Mouse (Mus musculus): Measurements from ENCODE around the gene Zcchc17. TPM values are rescaled to one million over a fixed set of nuclear protein-coding genes. Genes with fewer than 3 reads are reported as not detected.

The Zcchc17 gene
- polyA plus RNA-seq, 1 experiment from 2014 or later: 92.8 TPM

GRCm38 (mm10) chr4:130297123-130297529, 62.6 kb downstream of the Zcchc17 start:
- Histone ChIP-seq H3K4me3 (no peak overlapping the region), H3K36me3 (no peaks in the 10 kb centered on the region), H3K4me1 (replicated peaks) (no peaks in the 10 kb centered on the region), H3K4me2 (no peak overlapping the region), H3K9me3 (no peaks in the 10 kb centered on the region), H3K9ac (no peak overlapping the region), H3K27ac (no peak overlapping the region), H3K27me3 (peaks cover 12% of the 10 kb centered on the region; the same call in 1 of the 2 replicates)
- 24% methylated on average over 13 of the region's 13 CpGs for WGBS
- ATAC-seq (ENCODE audit: low FRiP score): no peak

- Histone ChIP-seq H3K9me3 (no peaks in the 10 kb centered on the region), H3K27ac (no peak overlapping the region)
These were observed 63.3 kb downstream of the Zcchc17 start for GRCm38 (mm10) chr4:130296243-130296965.

GRCm38 (mm10) chr4:130295047-130295745, 64.5 kb downstream of the Zcchc17 start:
- Histone ChIP-seq H3K4me1 (replicated peaks) (no peaks in the 10 kb centered on the region), H3K4me3 (no peak overlapping the region), H3K4me2 (no peak overlapping the region), H3K9ac (no peak overlapping the region), H3K27ac (no peak overlapping the region), H3K36me3 (no peaks in the 10 kb centered on the region), H3K9me3 (no peaks in the 10 kb centered on the region), H3K27me3 (0 out of 2 replicates have a peak, but pooled peaks cover 5% of the 10 kb centered on the region)
- no peak for ATAC-seq (ENCODE audit: low FRiP score)
- 54% methylated on average over 23 of the region's 23 CpGs for WGBS

More at GRCm38 (mm10) chr4:130296243-130296965, 63.3 kb downstream of the Zcchc17 start:
- 86% methylated on average over 13 of the region's 13 CpGs for WGBS
- Histone ChIP-seq H3K4me1 (replicated peaks) (no peaks in the 10 kb centered on the region), H3K27me3 (0 out of 2 replicates have a peak, but pooled peaks cover 5% of the 10 kb centered on the region), H3K4me2 (no peak overlapping the region), H3K36me3 (no peaks in the 10 kb centered on the region), H3K9ac (no peak overlapping the region), H3K4me3 (no peak overlapping the region)
- ATAC-seq (ENCODE audit: low FRiP score): no peak

- Histone ChIP-seq H3K4me3 (no peak overlapping the region), H3K4me2 (no peak overlapping the region), H3K36me3 (no peaks in the 10 kb centered on the region), H3K9ac (no peak overlapping the region), H3K27ac (no peak overlapping the region), H3K4me1 (replicated peaks) (no peaks in the 10 kb centered on the region), H3K9me3 (no peaks in the 10 kb centered on the region), H3K27me3 (0 out of 2 replicates have a peak, but pooled peaks cover under 1% of the 10 kb centered on the region)
- ATAC-seq (ENCODE audit: low FRiP score): no peak
- 92% methylated on average over 8 of the region's 8 CpGs for WGBS
These were observed 65.2 kb downstream of the Zcchc17 start for GRCm38 (mm10) chr4:130294513-130294912.

- Histone ChIP-seq H3K27ac (no peak overlapping the region), H3K9me3 (no peaks in the 10 kb centered on the region), H3K4me2 (no peak overlapping the region), H3K4me1 (replicated peaks) (no peaks in the 10 kb centered on the region), H3K27me3 (no peaks in the 10 kb centered on the region), H3K9ac (no peak overlapping the region), H3K36me3 (no peaks in the 10 kb centered on the region), H3K4me3 (no peak overlapping the region)
- ATAC-seq (ENCODE audit: low FRiP score): no peak
- 3% methylated on average over 4 of the region's 4 CpGs for WGBS
These were observed 67.5 kb downstream of the Zcchc17 start for GRCm38 (mm10) chr4:130292271-130292670.

- Histone ChIP-seq H3K27ac (no peak overlapping the region), H3K4me3 (no peak overlapping the region), H3K36me3 (no peaks in the 10 kb centered on the region), H3K9ac (no peak overlapping the region), H3K4me1 (replicated peaks) (no peaks in the 10 kb centered on the region), H3K27me3 (0 out of 2 replicates have a peak, but pooled peaks cover 3% of the 10 kb centered on the region), H3K9me3 (no peaks in the 10 kb centered on the region), H3K4me2 (no peak overlapping the region)
- WGBS: 81% methylated on average over 3 of the region's 3 CpGs
- no peak for ATAC-seq (ENCODE audit: low FRiP score)
These were observed 69.9 kb downstream of the Zcchc17 start for GRCm38 (mm10) chr4:130289824-130290223.

GRCm38 (mm10) chr4:130286531-130286930, 73.2 kb downstream of the Zcchc17 start:
- no peaks in the 10 kb centered on the region for H3K9me3 ChIP-seq
- no peak overlapping the region for H3K27ac ChIP-seq
- H3K9ac ChIP-seq: no peak overlapping the region
- no peaks in the 10 kb centered on the region for H3K4me1 ChIP-seq (replicated peaks)
- WGBS: 61% methylated on average over 3 of the region's 3 CpGs
- H3K36me3 ChIP-seq: no peaks in the 10 kb centered on the region
- H3K4me3 ChIP-seq: no peak overlapping the region
- no peak for ATAC-seq (ENCODE audit: low FRiP score)
- no peak overlapping the region for H3K4me2 ChIP-seq
- H3K27me3 ChIP-seq: 0 out of 2 replicates have a peak, but pooled peaks cover 3% of the 10 kb centered on the region

- no peak overlapping the region for H3K9ac ChIP-seq
- ATAC-seq (ENCODE audit: low FRiP score): no peak
- no peaks in the 10 kb centered on the region for H3K36me3 ChIP-seq
- 90% methylated on average over 9 of the region's 9 CpGs for WGBS
- no peaks in the 10 kb centered on the region for H3K9me3 ChIP-seq
- H3K4me1 ChIP-seq (replicated peaks): no peaks in the 10 kb centered on the region
- H3K4me2 ChIP-seq: no peak overlapping the region
- H3K27me3 ChIP-seq: 0 out of 2 replicates have a peak, but pooled peaks cover 5% of the 10 kb centered on the region
- H3K27ac ChIP-seq: no peak overlapping the region
- H3K4me3 ChIP-seq: no peak overlapping the region
These were observed 75.9 kb downstream of the Zcchc17 start for GRCm38 (mm10) chr4:130283826-130284225.

GRCm38 (mm10) chr4:130282856-130283255, 76.9 kb downstream of the Zcchc17 start:
- H3K4me3 ChIP-seq: no peak overlapping the region
- 0 out of 2 replicates have a peak, but pooled peaks cover 5% of the 10 kb centered on the region for H3K27me3 ChIP-seq
- WGBS: 84% methylated on average over 5 of the region's 5 CpGs
- H3K4me2 ChIP-seq: no peak overlapping the region
- H3K9ac ChIP-seq: no peak overlapping the region
- H3K36me3 ChIP-seq: no peaks in the 10 kb centered on the region
- no peak for ATAC-seq (ENCODE audit: low FRiP score)
- H3K4me1 ChIP-seq (replicated peaks): no peaks in the 10 kb centered on the region
- no peaks in the 10 kb centered on the region for H3K9me3 ChIP-seq
- no peak overlapping the region for H3K27ac ChIP-seq

- H3K36me3 ChIP-seq: no peaks in the 10 kb centered on the region
- no peak within 1 kb of the TSS for H3K4me3 ChIP-seq
- H3K4me2 ChIP-seq: no peak within 1 kb of the TSS
- no peaks in the 10 kb centered on the region for H3K9me3 ChIP-seq
- 78% methylated on average over 2 of the region's 2 CpGs for WGBS
- H3K27me3 ChIP-seq: 0 out of 2 replicates have a peak, but pooled peaks cover 6% of the 10 kb centered on the region
- H3K4me1 ChIP-seq (replicated peaks): peaks cover 7% of the 10 kb centered on the region
- no peak for ATAC-seq (ENCODE audit: low FRiP score)
- H3K9ac ChIP-seq: no peak within 1 kb of the TSS
- H3K27ac ChIP-seq: no peak within 1 kb of the TSS
These were observed 80.6 kb downstream of the Zcchc17 start, which contains the start of gene Serinc2 for GRCm38 (mm10) chr4:130279105-130279504. Gene Serinc2 (minus strand): TSS chr4:130279205.

GRCm38 (mm10) chr4:130276573-130277176, 83.1 kb downstream of the Zcchc17 start:
- Histone ChIP-seq H3K27ac (no peak overlapping the region), H3K4me2 (no peak overlapping the region), H3K4me3 (no peak overlapping the region), H3K9ac (0 out of 2 replicates have a peak overlapping the region, but pooled peaks have one; percentile 13), H3K9me3 (no peaks in the 10 kb centered on the region), H3K4me1 (replicated peaks) (peaks cover 31% of the 10 kb centered on the region), H3K27me3 (0 out of 2 replicates have a peak, but pooled peaks cover 6% of the 10 kb centered on the region), H3K36me3 (no peaks in the 10 kb centered on the region)
- ATAC-seq (ENCODE audit: low FRiP score): no peak
- 66% methylated on average over 7 of the region's 7 CpGs for WGBS

GRCm38 (mm10) chr4:130275823-130276105, 84.0 kb downstream of the Zcchc17 start:
- H3K4me1 ChIP-seq (replicated peaks): peaks cover 34% of the 10 kb centered on the region
- H3K27me3 ChIP-seq: 0 out of 2 replicates have a peak, but pooled peaks cover 6% of the 10 kb centered on the region
- H3K4me2 ChIP-seq: peak overlapping the region; percentile 75
- ATAC-seq (ENCODE audit: low FRiP score): no peak
- H3K4me3 ChIP-seq: peak overlapping the region; percentile 72
- no peaks in the 10 kb centered on the region for H3K9me3 ChIP-seq
- H3K27ac ChIP-seq: peak overlapping the region; percentile 98
- WGBS: 44% methylated on average over 5 of the region's 5 CpGs
- peak overlapping the region; percentile 94 for H3K9ac ChIP-seq
- H3K36me3 ChIP-seq: no peaks in the 10 kb centered on the region
